Mouse (Mus musculus): ENCODE measurements around the gene Mep1a.

Gene Mep1a

GRCm38 (mm10) chr17:43477621-43478020, 25.0 kb downstream of the Mep1a start:
- no peak for DNase-seq (ENCODE audit: low spot score)

GRCm38 (mm10) chr17:43474775-43475174, 27.8 kb downstream of the Mep1a start:
- DNase-seq (ENCODE audit: low spot score): no peak

GRCm38 (mm10) chr17:43472558-43472957, 30.1 kb downstream of the Mep1a start:
- no peak for DNase-seq (ENCODE audit: low spot score)

GRCm38 (mm10) chr17:43470039-43470438, 32.6 kb downstream of the Mep1a start:
- peak; percentile 3 for DNase-seq (ENCODE audit: low spot score)

- DNase-seq (ENCODE audit: low spot score): peak; percentile 60
Observed at GRCm38 (mm10) chr17:43460245-43461181, 42.1 kb downstream of the Mep1a start.

GRCm38 (mm10) chr17:43459737-43460230, 42.8 kb downstream of the Mep1a start:
- DNase-seq (ENCODE audit: low spot score): no peak

GRCm38 (mm10) chr17:43458598-43458997, 44.0 kb downstream of the Mep1a start:
- peak; percentile 57 for DNase-seq (ENCODE audit: low spot score)

- no peak for DNase-seq (ENCODE audit: low spot score)
Observed at GRCm38 (mm10) chr17:43451216-43451615, 51.4 kb downstream of the Mep1a start.

GRCm38 (mm10) chr17:43434485-43434884, 68.1 kb downstream of the Mep1a start:
- DNase-seq (ENCODE audit: low spot score): no peak

GRCm38 (mm10) chr17:43431692-43432091, 70.9 kb downstream of the Mep1a start:
- no peak for DNase-seq (ENCODE audit: low spot score)

Measured in ovary, postnatal 36 days (tissue).